Comparison of ENCODE assay signal across 28 mouse cellular contexts in the genomic region with DNA sequence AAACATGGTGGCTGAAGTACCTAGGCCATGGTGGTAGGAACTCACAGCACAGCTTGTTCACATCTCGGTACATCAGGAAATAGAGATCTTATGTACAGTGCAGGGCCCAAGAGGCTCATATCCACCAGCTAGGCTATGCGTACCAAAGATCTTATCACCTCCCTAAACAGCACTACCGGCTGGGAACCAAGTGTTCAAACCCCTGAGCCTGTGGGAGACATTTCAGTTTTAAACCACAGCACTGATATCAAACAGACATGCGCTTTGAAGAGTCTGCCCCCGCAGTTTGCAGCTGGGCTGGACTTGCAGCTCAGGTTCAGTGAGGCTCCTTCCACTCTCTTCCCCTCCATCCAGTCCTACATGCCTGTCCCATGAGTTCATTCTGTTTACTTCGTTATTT. TPM values are rescaled to one million over a fixed set of nuclear protein-coding genes. Genes with fewer than 3 reads are reported as not detected.
DNase-seq lines count a peak whose midpoint lies in the region; ATAC-seq and TF ChIP-seq lines count a peak whose summit lies in the region.
"Had no signal": no experiment of that assay in that cellular context is flagged by ENCODE, and none has a peak within 500 bp of the region (broad histone marks: within the 10 kb centered on the region; RNA-seq: fewer than 3 reads in every experiment).

No protein-coding gene starts in this region.

- no peak for TF ChIP-seq CTCF in heart, adult 2 months (IDR thresholded peaks at IDR 0.05)

- DNase-seq in forebrain, embryonic 11.5 days (ENCODE audit: low spot score), result peak; percentile 23
- peak in 1 of 2 experiments; percentile 24 for DNase-seq in heart, adult 2 months
- DNase-seq in heart, postnatal 36 days, result no peak
- DNase-seq in urinary bladder, postnatal 14 days (ENCODE audit: low spot score), result peak; percentile 52
- no peak for DNase-seq in urinary bladder, adult 2 months (ENCODE audit: low spot score)
- DNase-seq in left cerebral cortex, adult 8-10 months (ENCODE audit: low spot score in 2 of 2), result no peak
- DNase-seq: adrenal gland, postnatal 10 days; cerebellum, adult 11 months; cerebellum, adult 9-10 months; cerebellum, postnatal 36 days; heart, postnatal 4 days; kidney, postnatal 14 days; lung, postnatal 36 days; right cerebral cortex, postnatal 4 days had no signal

- H3K4me3 ChIP-seq in forebrain, embryonic 11.5 days (ENCODE audit: low read depth, low read length), result no peak overlapping the region
- no peak overlapping the region for H3K4me3 ChIP-seq in forebrain, embryonic 15.5 days
- no peak overlapping the region for H3K4me3 ChIP-seq in heart, adult 2 months
- H3K4me3 ChIP-seq: hindbrain, embryonic 13.5 days; limb, embryonic 13.5 days; lung, embryonic 15.5 days; megakaryocyte, embryonic 14.5 days; midbrain, embryonic 12.5 days; myocyte; neural tube, embryonic 12.5 days had no signal

- TF ChIP-seq EP300 in heart, adult 2 months (IDR thresholded peaks at IDR 0.05; ENCODE audit: insufficient read depth, low read depth, low read length), result no peak

- no peaks in the 10 kb centered on the region for H3K36me3 ChIP-seq in forebrain, embryonic 11.5 days (ENCODE audit: control insufficient read depth, insufficient read depth, low read length)
- no peaks in the 10 kb centered on the region for H3K36me3 ChIP-seq in forebrain, embryonic 15.5 days
- H3K36me3 ChIP-seq in heart, adult 2 months (ENCODE audit: control insufficient read depth, insufficient read depth, low read length), result no peaks in the 10 kb centered on the region
- H3K36me3 ChIP-seq: G1E; hindbrain, embryonic 13.5 days; limb, embryonic 13.5 days; lung, embryonic 15.5 days; midbrain, embryonic 12.5 days; neural tube, embryonic 12.5 days had no signal

- no peaks in the 10 kb centered on the region for H3K27me3 ChIP-seq in forebrain, embryonic 11.5 days (ENCODE audit: control insufficient read depth, insufficient read depth, low read length)
- no peaks in the 10 kb centered on the region for H3K27me3 ChIP-seq in forebrain, embryonic 15.5 days
- no peaks in the 10 kb centered on the region for H3K27me3 ChIP-seq in heart, adult 2 months (ENCODE audit: control insufficient read depth, insufficient read depth, low read length)
- H3K27me3 ChIP-seq: hindbrain, embryonic 13.5 days; limb, embryonic 13.5 days; lung, embryonic 15.5 days; midbrain, embryonic 12.5 days; Patski had no signal

- intact Hi-C loops in heart, adult 2 months (cut with DNase I), result loop anchor here (5.0 kb wide), 1 partner anchor 422 kb away; no protein-coding TSS in a partner anchor
- intact Hi-C loops in heart, postnatal 36 days (cut with DNase I), result no loop called here

- ATAC-seq in forebrain, embryonic 11.5 days (replicated peaks; ENCODE audit: low FRiP score), result no peak
- ATAC-seq in forebrain, embryonic 15.5 days (replicated peaks), result no peak
- ATAC-seq: forebrain, embryonic 14.5 days; intestine, postnatal 0 days; Patski had no signal

- H3K9me3 ChIP-seq in forebrain, embryonic 11.5 days (ENCODE audit: control insufficient read depth, low read length), result no peaks in the 10 kb centered on the region; the same call in 1 of the 2 replicates
- no peaks in the 10 kb centered on the region for H3K9me3 ChIP-seq in forebrain, embryonic 15.5 days
- H3K9me3 ChIP-seq: G1E; lung, embryonic 15.5 days; neural tube, embryonic 12.5 days had no signal

- H3K79me2 ChIP-seq in heart, adult 2 months (replicated peaks; ENCODE audit: control insufficient read depth, insufficient read depth, low read length), result no peaks in the 10 kb centered on the region

- WGBS in forebrain, embryonic 11.5 days, result 91% methylated on average over 6 of the region's 6 CpGs
- 91% methylated on average over 6 of the region's 6 CpGs for WGBS in forebrain, embryonic 15.5 days
- 44% methylated on average over 6 of the region's 6 CpGs for WGBS in heart, adult 2 months

- no peak for TF ChIP-seq POLR2A in heart, adult 2 months (IDR thresholded peaks at IDR 0.05; ENCODE audit: insufficient read depth, low read depth, low read length)

- H3K4me2 ChIP-seq in forebrain, embryonic 11.5 days (ENCODE audit: low read depth, low read length, severe bottlenecking), result no peak overlapping the region
- H3K4me2 ChIP-seq in forebrain, embryonic 15.5 days (replicated peaks), result no peak overlapping the region
- H3K4me2 ChIP-seq: hindbrain, embryonic 13.5 days; limb, embryonic 13.5 days; liver, embryonic 11.5 days; lung, embryonic 15.5 days; midbrain, embryonic 12.5 days; neural tube, embryonic 12.5 days had no signal

- no peak overlapping the region for H3K27ac ChIP-seq in forebrain, embryonic 11.5 days (ENCODE audit: low read depth, low read length)
- H3K27ac ChIP-seq in forebrain, embryonic 15.5 days (replicated peaks), result no peak overlapping the region
- peak overlapping the region; percentile 61 for H3K27ac ChIP-seq in heart, adult 2 months
- H3K27ac ChIP-seq: hindbrain, embryonic 13.5 days; limb, embryonic 13.5 days; lung, embryonic 15.5 days; midbrain, embryonic 12.5 days; neural tube, embryonic 12.5 days; stomach, postnatal 0 days had no signal

- no peak overlapping the region for H3K9ac ChIP-seq in forebrain, embryonic 11.5 days (ENCODE audit: low read length)
- H3K9ac ChIP-seq in forebrain, embryonic 15.5 days (replicated peaks), result no peak overlapping the region
- H3K9ac ChIP-seq in heart, adult 2 months (ENCODE audit: low read depth, low read length), result no peak overlapping the region
- H3K9ac ChIP-seq: hindbrain, embryonic 13.5 days; limb, embryonic 13.5 days; lung, embryonic 15.5 days; midbrain, embryonic 12.5 days; neural tube, embryonic 12.5 days had no signal

- H3K4me1 ChIP-seq in forebrain, embryonic 11.5 days (replicated peaks; ENCODE audit: control insufficient read depth, insufficient read depth, low read length), result no peaks in the 10 kb centered on the region
- no peaks in the 10 kb centered on the region for H3K4me1 ChIP-seq in forebrain, embryonic 15.5 days
- H3K4me1 ChIP-seq in heart, adult 2 months (ENCODE audit: control insufficient read depth, insufficient read depth, low read length), result peaks cover 44% of the 10 kb centered on the region
- H3K4me1 ChIP-seq: hindbrain, embryonic 13.5 days; megakaryocyte, embryonic 14.5 days; midbrain, embryonic 12.5 days; neural tube, embryonic 12.5 days had no signal

RNA-seq across cellular contexts. Expression of a gene that starts 58.4 kb away (rescaled TPM):
- 1.6 and 1.9 TPM in 2 replicates for polyA plus RNA-seq in forebrain, embryonic 11.5 days (2014; fragmentation: Nextera tagmentation; extraction: Ambion mirVana)
- 4.4 and 4.8 TPM in 2 replicates for polyA plus RNA-seq in forebrain, embryonic 15.5 days (2015; fragmentation: Nextera tagmentation; extraction: Ambion mirVana)
- 10 to 100 TPM; 38.9 to 43.6 TPM for total RNA-seq in heart, adult 2 months (2021)
- polyA plus RNA-seq in heart, adult 2 months (2012; rRNA removed), result 29.9 and 40.4 TPM in 2 replicates
- 10 to 100 TPM; 31.5 to 45.8 TPM for total RNA-seq in heart, postnatal 36 days (2021)
- polyA plus RNA-seq in urinary bladder, adult 2 months (2012; rRNA removed), result 19.2 and 19.9 TPM in 2 replicates
- total RNA-seq in left cerebral cortex, adult 8-10 months (2022), result 10 to 100 TPM; 22.9 to 33.5 (median 29.5) TPM

Comparison
In these comparisons a context has a peak if more than half of its experiments do, and no peak if none do; other contexts are left out.
1. DNase-seq: peak in forebrain, embryonic 11.5 days (single experiment) and urinary bladder, postnatal 14 days (single experiment); none in heart, postnatal 36 days (0 of 2), urinary bladder, adult 2 months (single experiment) and left cerebral cortex, adult 8-10 months (0 of 2).